Mouse (Mus musculus): Measurements from ENCODE around the gene Nod2. TPM values are rescaled to one million over a fixed set of nuclear protein-coding genes. Genes with fewer than 3 reads are reported as not detected.

Gene Nod2
- polyA plus RNA-seq, 1 experiment from 2014 or later = 0.06 TPM

DNA sequence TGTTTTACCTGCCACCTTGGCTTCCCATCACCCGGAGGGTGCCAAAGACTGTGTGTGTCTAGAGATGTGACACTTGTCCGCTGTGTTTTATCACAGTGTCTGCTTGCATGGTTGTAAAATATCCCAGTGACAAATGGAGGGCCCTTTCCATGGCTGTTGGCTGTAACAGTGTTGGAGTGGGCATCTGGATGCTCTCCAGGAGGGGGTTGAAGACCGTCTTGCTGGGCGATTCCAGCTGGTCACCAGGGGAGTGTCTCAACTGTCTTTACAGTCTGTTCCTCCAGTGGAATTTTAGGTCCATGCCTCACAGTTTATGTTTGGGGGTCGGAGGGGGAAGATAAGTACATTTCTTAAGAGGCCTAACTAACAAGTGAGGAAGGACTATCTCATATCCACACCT is 26.2 kb upstream of the Nod2 start:
- Histone ChIP-seq H3K4me2 (no peak overlapping the region), H3K9me3 (replicated peaks) (no peaks in the 10 kb centered on the region), H3K4me1 (no peaks in the 10 kb centered on the region), H3K9ac (no peak overlapping the region), H3K4me3 (no peak overlapping the region), H3K27me3 (replicated peaks) (peaks cover 35% of the 10 kb centered on the region), H3K27ac (no peak overlapping the region), H3K36me3 (no peaks in the 10 kb centered on the region)
- ATAC-seq = no peak
- WGBS (ENCODE audit: insufficient replicate concordance) = 61% methylated on average over 5 of the region's 5 CpGs

DNA sequence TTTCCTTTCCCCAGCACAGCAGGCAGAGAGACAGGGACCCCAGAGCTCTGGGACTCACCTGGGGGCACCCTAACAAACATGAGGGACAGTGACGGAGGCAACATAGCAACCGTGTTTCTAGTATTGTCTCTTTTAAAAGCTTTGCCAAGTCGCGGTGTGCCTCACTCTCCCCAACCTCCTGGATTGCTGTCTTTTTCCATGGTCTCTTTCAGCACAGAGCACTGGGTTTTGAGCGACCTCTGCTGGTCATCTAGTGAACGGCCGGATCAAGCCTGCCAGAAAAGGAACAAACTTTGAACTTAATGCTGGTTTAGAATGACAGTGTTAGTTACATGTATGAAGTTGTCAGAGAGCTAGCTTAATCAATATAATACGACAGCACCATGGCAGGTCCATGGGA is 25.7 kb upstream of the Nod2 start:
- no peak overlapping the region for H3K4me2 ChIP-seq

DNA sequence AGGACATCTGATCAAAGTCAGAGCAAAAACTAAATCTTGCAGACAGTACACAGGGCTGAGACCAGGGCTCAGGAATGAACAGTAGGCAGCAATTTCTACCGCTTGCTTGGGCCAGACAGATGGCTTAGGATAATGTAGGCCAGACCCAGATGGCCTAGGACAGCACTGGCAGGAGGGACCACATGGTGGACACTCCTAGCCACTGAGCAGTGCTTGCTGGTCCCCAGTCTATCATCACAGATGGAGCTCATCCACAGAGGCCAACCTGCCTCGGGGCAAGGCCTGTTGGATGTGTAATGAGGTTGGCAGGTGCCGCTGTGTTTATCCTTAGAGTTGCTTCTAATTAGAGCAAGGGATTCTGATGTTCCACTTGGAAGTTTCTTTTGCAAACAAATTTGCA is 23.8 kb upstream of the Nod2 start:
- no peak for ATAC-seq
- Histone ChIP-seq H3K27ac (no peak overlapping the region), H3K9ac (no peak overlapping the region), H3K36me3 (no peaks in the 10 kb centered on the region), H3K9me3 (replicated peaks) (no peaks in the 10 kb centered on the region), H3K4me1 (no peaks in the 10 kb centered on the region), H3K4me2 (no peak overlapping the region), H3K4me3 (no peak overlapping the region), H3K27me3 (replicated peaks) (peaks cover 51% of the 10 kb centered on the region)
- WGBS (ENCODE audit: insufficient replicate concordance) = 55% methylated on average over 3 of the region's 3 CpGs

More for the DNA sequence above, 25.7 kb upstream of the Nod2 start:
- H3K36me3 ChIP-seq = no peaks in the 10 kb centered on the region
- peaks cover 37% of the 10 kb centered on the region for H3K27me3 ChIP-seq (replicated peaks)
- H3K9me3 ChIP-seq (replicated peaks) = no peaks in the 10 kb centered on the region
- no peak overlapping the region for H3K9ac ChIP-seq
- H3K4me3 ChIP-seq = no peak overlapping the region
- 2% methylated on average over 8 of the region's 8 CpGs for WGBS (ENCODE audit: insufficient replicate concordance)
- no peak overlapping the region for H3K27ac ChIP-seq
- ATAC-seq = no peak
- H3K4me1 ChIP-seq = no peaks in the 10 kb centered on the region

DNA sequence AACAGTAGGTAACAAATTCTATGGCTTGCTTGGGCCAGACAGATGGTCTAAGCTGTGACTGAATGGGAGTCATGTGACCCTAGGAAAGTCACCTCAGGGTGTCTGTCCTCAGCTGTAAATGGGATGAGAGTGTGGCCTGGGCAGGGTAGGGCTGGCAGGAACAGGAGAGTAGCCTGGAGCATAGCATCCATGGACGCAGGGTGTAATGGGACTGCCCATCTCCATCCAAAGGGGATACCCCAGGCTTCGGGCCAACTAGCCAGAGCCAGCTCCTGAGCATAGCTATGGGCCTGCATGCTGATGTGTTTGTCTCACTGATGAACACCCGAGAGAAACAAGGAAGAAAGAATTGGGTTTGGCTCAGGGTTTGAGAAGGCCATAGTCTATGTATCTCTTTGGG is 22.8 kb upstream of the Nod2 start:
- Histone ChIP-seq H3K27me3 (replicated peaks) (peaks cover 52% of the 10 kb centered on the region), H3K9ac (no peak overlapping the region), H3K9me3 (replicated peaks) (no peaks in the 10 kb centered on the region), H3K4me3 (no peak overlapping the region), H3K27ac (no peak overlapping the region), H3K36me3 (no peaks in the 10 kb centered on the region), H3K4me1 (no peaks in the 10 kb centered on the region), H3K4me2 (no peak overlapping the region)
- no peak for ATAC-seq
- 59% methylated on average over 3 of the region's 3 CpGs for WGBS (ENCODE audit: insufficient replicate concordance)

DNA sequence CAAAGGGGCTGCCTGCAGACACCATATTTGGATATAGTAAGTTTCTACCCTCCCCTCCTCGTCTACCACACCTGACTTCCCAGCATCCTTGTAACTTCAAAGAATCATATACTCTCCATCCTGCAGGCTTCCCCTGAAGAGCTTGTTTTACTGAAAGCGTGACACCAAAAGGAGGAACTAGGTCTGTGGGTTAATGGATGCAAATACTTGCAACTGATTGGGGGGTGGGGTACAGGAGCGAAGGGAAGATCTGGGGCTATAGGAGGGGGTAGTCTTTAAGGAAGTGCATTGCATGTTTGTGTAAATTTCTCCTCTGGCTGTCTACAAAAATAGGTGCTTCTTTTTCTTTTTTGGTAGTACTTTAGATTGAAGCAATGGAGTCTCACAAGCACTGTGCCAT is 20.7 kb upstream of the Nod2 start:
- H3K36me3 ChIP-seq = no peaks in the 10 kb centered on the region
- no peak overlapping the region for H3K9ac ChIP-seq
- 14% methylated on average over 3 of the region's 3 CpGs for WGBS (ENCODE audit: insufficient replicate concordance)
- H3K4me3 ChIP-seq = no peak overlapping the region
- H3K27ac ChIP-seq = no peak overlapping the region
- H3K4me1 ChIP-seq = no peaks in the 10 kb centered on the region
- H3K9me3 ChIP-seq (replicated peaks) = no peaks in the 10 kb centered on the region
- no peak for ATAC-seq
- peaks cover 56% of the 10 kb centered on the region for H3K27me3 ChIP-seq (replicated peaks)
- no peak overlapping the region for H3K4me2 ChIP-seq

DNA sequence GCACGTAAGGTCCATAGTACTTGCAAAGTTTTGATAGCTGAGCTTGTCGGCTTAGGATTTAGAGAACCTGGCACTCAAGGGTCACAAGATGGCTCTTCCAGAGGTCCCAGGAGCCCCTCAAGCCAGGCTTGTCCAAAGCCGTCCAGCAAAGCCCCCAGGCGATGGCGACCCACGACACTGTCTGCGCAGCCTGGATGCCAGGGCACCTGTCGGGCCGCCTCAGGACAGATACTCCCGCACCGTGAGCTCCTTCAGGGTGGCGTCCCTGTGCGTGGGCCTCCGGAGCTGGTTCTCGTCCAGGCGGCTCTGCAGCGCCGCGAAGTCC is 20.2 kb upstream of the Nod2 start:
- Histone ChIP-seq H3K27me3 (replicated peaks) (peaks cover 56% of the 10 kb centered on the region), H3K9ac (0 out of 2 replicates have a peak overlapping the region, but pooled peaks have one; percentile 10), H3K36me3 (no peaks in the 10 kb centered on the region), H3K4me2 (peak overlapping the region; percentile 68), H3K4me1 (no peaks in the 10 kb centered on the region), H3K27ac (no peak overlapping the region), H3K4me3 (peak overlapping the region; percentile 47), H3K9me3 (replicated peaks) (no peaks in the 10 kb centered on the region)
- peak; percentile 30; the same call in 1 of the 2 replicates for ATAC-seq
- WGBS (ENCODE audit: insufficient replicate concordance) = 16% methylated on average over 19 of the region's 19 CpGs

DNA sequence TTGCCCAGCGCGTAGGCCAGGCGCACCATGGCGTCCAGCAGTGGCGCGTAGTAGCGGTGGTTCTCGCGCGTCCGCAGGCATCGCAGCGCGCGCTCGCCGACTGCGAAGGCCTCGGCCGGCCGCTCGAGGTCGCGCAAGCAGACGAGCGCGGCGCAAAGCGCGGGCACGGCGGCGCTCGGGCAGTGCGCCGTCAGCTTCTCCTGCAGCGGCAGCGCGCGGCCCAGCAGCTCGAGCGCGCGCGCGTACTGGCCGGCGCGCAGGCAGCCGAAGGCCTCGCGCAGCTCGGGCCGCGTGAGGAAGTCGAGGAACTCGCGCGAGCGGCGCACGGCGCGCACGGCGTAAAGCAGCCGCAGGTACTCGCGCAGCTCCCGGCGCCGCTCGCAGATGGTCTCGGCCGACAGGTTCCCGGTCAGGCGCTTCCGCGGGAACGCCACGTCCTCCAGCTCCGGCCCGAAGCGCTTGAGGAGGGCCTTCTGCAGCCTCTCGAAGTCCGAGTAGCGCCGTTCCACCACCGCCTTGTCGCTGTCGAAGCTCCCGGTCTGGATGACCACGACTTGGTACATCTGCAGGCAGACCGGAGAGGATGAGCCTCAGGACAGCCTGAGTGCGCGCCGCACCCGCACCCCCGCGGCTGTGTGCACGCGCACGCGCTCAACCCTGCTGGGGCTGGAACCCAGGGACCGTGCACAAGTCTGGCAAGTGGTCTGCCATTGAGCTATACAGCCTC is 19.7 kb upstream of the Nod2 start:
- Histone ChIP-seq H3K4me2 (peak overlapping the region; percentile 68), H3K4me3 (peak overlapping the region; percentile 47), H3K9me3 (replicated peaks) (no peaks in the 10 kb centered on the region), H3K4me1 (no peaks in the 10 kb centered on the region), H3K27me3 (replicated peaks) (peaks cover 52% of the 10 kb centered on the region), H3K9ac (peak overlapping the region; percentile 10; the same call in 1 of the 2 replicates), H3K27ac (no peak overlapping the region), H3K36me3 (no peaks in the 10 kb centered on the region)
- WGBS (ENCODE audit: insufficient replicate concordance) = 1% methylated on average over 91 of the region's 105 CpGs
- ATAC-seq = peak; percentile 44

DNA sequence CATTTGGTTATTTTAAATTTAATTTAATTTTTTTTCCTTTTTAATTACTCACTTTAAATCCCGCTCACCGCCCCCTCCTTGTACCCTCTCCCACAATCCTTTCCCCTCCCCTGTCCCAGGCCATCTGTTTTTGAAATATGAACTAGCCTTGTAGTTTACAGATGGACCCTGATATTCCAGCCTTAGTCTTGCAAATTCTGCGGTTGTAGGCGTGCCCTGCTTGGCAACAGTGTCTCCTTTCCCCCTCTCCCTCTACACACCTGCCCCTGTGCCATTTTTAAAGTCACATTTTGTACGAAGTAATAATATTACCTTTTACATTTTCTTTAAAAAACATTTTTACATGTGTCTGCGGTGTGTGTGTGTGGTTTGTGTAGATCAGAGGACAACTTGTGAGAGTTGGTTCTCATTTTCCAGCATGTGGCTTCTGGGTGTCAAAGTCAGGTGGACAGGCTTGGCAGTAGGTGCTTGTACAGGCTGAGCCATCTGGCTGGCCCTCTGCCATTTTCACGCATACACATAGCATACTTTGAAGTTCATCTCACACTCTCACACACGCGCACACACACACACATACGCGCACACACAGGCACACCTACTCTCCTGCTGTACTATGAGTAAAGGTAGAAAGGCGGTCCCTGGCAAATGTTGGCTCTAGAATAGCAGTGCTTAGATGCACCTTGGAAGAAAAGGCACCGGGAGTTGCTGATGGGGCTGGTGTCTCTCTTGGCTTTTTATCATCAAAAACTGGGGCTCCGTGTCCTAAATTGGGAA is 18.9 kb upstream of the Nod2 start:
- ATAC-seq = no peak
- no peaks in the 10 kb centered on the region for H3K36me3 ChIP-seq
- no peak overlapping the region for H3K27ac ChIP-seq
- H3K9me3 ChIP-seq (replicated peaks) = no peaks in the 10 kb centered on the region
- H3K4me3 ChIP-seq = peak overlapping the region; percentile 47
- WGBS (ENCODE audit: insufficient replicate concordance) = 55% methylated on average over 14 of the region's 14 CpGs
- H3K4me2 ChIP-seq = peak overlapping the region; percentile 68
- H3K9ac ChIP-seq = no peak overlapping the region
- H3K4me1 ChIP-seq = no peaks in the 10 kb centered on the region
- peaks cover 52% of the 10 kb centered on the region for H3K27me3 ChIP-seq (replicated peaks)

DNA sequence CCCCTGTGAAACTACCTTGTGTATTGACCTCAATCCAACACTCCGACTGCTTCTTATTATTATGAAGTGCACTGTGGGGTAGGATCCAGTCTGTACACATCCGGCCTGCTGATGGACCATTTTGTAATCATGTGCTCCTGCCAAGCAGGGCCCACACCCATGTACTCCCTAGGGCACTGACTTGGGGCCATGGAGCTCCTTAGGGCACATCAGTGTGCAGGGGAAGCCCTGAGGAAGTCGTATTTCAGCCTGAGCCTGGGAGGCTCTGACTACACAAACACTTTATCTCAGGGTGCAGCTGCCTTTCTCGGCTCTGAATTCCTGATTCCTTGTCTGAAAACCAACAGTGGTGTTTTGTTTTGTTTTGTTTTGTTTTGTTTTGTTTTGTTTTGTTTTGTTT is 16.9 kb upstream of the Nod2 start:
- Histone ChIP-seq H3K9ac (no peak overlapping the region), H3K9me3 (replicated peaks) (no peaks in the 10 kb centered on the region), H3K4me3 (no peak overlapping the region), H3K4me2 (no peak overlapping the region), H3K4me1 (peaks cover 6% of the 10 kb centered on the region), H3K36me3 (no peaks in the 10 kb centered on the region), H3K27me3 (replicated peaks) (peaks cover 45% of the 10 kb centered on the region), H3K27ac (no peak overlapping the region)
- ATAC-seq = no peak
- WGBS (ENCODE audit: insufficient replicate concordance) = 47% methylated on average over 4 of the region's 4 CpGs

DNA sequence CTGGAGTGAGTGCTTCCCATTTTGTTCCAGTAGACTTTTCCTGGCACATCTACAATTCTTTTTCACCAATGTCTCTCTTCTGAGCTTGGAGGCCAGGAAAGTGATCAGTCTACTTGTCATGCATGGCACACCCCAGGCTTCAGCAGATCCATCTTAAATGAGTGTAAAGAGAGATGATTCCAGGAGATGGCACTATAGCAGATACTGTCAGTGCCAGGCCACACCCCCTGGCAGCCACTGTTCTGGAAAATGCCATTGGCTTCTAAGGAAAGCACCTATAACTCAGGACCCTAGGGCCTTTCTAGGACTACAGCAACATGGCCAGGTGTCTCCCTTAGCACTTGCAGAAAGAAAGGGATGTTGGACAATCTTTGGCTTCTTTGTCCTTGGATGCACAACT is 16.0 kb upstream of the Nod2 start:
- Histone ChIP-seq H3K4me3 (no peak overlapping the region), H3K4me1 (peaks cover 6% of the 10 kb centered on the region), H3K9me3 (replicated peaks) (no peaks in the 10 kb centered on the region), H3K9ac (no peak overlapping the region), H3K27me3 (replicated peaks) (peaks cover 36% of the 10 kb centered on the region), H3K27ac (no peak overlapping the region), H3K36me3 (no peaks in the 10 kb centered on the region), H3K4me2 (no peak overlapping the region)
- no peak for ATAC-seq

DNA sequence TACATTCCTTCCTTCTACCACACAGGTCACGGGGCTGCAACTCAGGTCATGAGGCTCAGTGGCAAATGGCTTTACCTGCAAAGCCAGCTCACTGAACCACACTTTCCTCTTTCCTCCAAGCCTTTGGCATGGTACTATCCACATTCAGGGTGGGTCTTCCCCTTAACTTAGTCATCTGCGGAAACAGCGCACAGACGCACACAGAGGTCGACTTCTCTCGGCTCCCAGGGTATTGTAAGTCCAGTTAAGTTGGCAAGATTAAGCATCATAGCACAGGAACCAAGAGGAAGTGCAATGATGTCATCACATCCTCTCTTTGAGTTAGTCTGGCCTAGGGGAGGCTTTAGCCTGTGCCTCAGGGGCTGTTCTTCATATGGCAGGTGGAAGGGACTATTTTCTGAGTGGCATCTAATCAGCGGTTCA is 13.8 kb upstream of the Nod2 start:
- no peak overlapping the region for H3K4me2 ChIP-seq
- no peak overlapping the region for H3K27ac ChIP-seq
- H3K4me3 ChIP-seq = no peak overlapping the region
- H3K9me3 ChIP-seq (replicated peaks) = no peaks in the 10 kb centered on the region
- 53% methylated on average over 7 of the region's 7 CpGs for WGBS (ENCODE audit: insufficient replicate concordance)
- peaks cover 6% of the 10 kb centered on the region for H3K4me1 ChIP-seq
- H3K36me3 ChIP-seq = no peaks in the 10 kb centered on the region
- H3K9ac ChIP-seq = no peak overlapping the region
- no peak for ATAC-seq
- H3K27me3 ChIP-seq (replicated peaks) = peaks cover 13% of the 10 kb centered on the region

DNA sequence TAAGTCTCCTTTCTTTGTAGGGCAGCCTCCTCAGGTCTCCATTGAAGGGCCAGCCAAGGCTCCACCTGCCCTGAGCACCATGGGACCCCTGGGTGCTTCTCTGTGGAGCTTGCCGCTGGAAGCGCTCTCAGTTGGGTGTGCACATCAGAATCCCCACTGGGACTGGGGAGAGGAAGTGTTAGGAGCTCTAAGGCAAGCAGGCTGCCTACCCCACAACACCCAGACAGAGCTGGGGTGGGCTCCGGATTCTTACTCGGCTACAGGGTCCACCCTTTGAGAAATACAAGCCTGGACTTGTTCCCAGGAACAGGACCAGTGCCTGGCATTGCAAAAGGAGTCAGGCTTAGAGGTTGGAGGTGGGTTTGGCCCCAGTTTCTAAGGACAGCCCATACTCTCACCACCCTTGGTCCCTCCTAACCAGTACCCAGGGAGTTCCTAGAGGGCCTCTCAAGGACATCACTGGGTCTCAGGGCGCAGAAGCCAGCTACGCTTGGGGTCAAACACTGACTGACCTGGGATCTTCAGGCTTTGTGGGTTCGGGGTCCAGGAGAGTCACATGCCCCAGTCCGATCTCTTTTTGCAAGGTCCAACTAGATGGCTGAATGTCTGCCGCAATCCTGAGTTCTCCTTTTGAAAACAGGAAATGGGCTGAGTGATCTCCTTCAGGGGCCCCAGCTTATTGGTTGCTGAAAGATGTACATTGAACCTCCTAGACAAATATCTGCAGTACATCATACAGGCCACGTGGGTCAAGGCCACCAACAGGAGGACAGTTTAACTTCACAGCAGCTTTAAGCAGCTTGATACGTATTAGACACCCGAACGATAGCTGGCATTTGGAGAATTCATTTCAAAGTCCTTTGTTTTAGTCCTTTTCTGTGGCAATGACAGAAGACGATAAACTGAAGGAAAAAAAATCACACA is 11.4 kb upstream of the Nod2 start, which contains the start of gene Snx20:
Snx20 (minus strand) TSS at position 655 of the 924 bp plus-strand sequence.
- H3K9me3 ChIP-seq (replicated peaks) = no peaks in the 10 kb centered on the region
- no peaks in the 10 kb centered on the region for H3K36me3 ChIP-seq
- peak; percentile 64 for ATAC-seq
- whole genome bisulfite sequencing (ENCODE audit: insufficient replicate concordance) = 46% methylated on average over 14 of the region's 14 CpGs
- peak within 1 kb of the TSS; percentile 38 for H3K4me2 ChIP-seq
- H3K9ac ChIP-seq = no peak within 1 kb of the TSS
- H3K27me3 ChIP-seq (replicated peaks) = no peaks in the 10 kb centered on the region
- peak within 1 kb of the TSS; percentile 39 for H3K4me3 ChIP-seq
- peaks cover 6% of the 10 kb centered on the region for H3K4me1 ChIP-seq
- H3K27ac ChIP-seq = no peak within 1 kb of the TSS

Measured in liver, embryonic 12.5 days (tissue).